Mouse (Mus musculus): ENCODE data around the gene Angptl6. TPM values are rescaled to one million over a fixed set of nuclear protein-coding genes. Genes with fewer than 3 reads are reported as not detected.

The Angptl6 gene
- polyA plus RNA-seq, 1 experiment from 2014 or later, result 4.4 TPM

DNA sequence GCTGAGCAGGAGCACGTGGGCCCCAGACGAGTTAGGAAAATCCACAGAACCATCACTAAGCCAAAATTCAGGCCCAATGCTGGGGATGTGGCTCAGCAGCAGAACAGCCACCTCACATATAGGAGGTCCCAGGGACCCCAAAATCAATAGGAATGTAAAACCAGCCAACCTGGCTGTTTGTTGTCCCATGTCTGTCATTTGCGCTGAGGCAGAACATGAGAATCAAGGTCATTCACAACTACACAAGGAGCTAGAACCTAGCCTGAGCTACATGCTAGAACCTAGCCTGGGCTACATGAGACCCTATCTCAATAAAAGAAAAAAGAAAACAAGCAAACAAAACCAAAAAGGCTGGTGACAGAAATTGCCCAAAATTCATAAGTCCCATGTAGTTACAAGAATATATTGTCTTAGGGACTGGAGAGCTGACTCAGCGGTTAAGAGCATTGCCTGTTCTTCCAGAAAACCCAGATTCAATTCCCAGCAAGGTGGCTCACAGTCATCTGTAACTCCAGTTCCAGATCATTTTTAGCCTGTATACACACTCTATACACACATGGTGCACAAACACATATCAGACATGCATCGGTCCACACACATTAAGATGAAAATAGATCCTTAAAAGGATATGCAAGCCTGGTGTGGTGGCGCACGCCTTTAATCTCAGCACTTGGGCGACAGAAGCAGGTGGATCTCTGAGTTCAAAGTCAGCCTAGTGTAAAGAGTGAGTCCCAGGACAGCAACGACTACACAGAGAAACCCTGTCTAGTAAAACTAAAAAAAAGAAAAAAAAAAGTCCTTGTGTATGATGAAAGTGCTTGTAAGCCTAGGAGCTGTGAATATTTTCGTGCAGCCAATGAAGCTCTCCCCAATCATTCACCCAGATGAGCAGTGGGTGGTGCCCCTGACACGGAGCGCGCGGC lies 2.1 kb downstream of the Angptl6 start:
- peaks cover 16% of the 10 kb centered on the region for H3K4me1 ChIP-seq
- no peaks in the 10 kb centered on the region for H3K36me3 ChIP-seq (replicated peaks)
- no peaks in the 10 kb centered on the region; the same call in 1 of the 2 replicates for H3K27me3 ChIP-seq (ENCODE audit: poor library complexity, severe bottlenecking)
- DNase-seq (ENCODE audit: extremely low spot score, low spot score), result no peak
- 0 out of 2 replicates have a peak, but pooled peaks cover 6% of the 10 kb centered on the region for H3K9me3 ChIP-seq
- peak overlapping the region; percentile 95 for H3K27ac ChIP-seq
- peak overlapping the region; percentile 59 for H3K4me3 ChIP-seq
- 37% methylated on average over 14 of the region's 14 CpGs for WGBS

DNA sequence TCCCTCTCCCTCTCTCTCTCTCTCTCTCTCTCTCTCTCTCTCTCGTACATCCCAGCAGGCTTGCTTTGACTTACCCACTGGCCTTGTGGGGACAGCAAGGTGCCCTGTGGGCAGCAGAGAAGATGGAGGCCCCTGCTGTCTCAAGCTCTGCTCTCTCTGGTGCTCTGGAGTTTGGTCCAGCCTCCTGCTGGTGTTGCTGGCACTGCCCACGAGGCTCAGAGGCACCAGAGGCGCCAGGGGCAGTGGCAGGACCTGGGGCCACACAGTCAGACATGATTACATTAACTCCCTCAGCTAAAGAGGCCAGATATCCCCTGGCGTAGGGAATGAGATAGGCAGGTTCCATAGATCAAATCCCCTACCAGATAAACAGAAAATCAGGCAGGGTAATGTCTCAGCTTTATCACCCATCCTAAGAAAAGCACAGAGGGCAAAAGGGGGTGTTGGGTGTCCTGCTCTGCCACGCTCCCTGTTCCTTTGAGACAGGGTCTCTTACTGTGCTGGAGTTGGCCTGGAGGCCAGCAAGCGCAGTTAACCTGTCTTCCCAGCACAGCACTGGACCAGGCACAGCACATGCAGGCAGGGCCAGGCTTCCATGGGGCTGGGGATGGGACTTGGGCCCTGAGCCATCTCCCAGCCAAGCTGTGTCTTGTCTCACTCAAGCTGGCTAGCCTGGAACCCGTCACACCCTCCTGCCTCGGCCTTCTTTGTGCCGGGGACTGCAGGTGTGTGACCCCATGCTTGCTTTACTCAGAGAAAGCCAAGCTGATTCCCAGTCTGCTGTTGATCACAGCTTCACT lies 3.0 kb downstream of the Angptl6 start:
- H3K4me1 ChIP-seq, result peaks cover 16% of the 10 kb centered on the region
- H3K4me3 ChIP-seq, result no peak overlapping the region
- DNase-seq (ENCODE audit: extremely low spot score, low spot score), result no peak
- H3K27me3 ChIP-seq (ENCODE audit: poor library complexity, severe bottlenecking), result no peaks in the 10 kb centered on the region; the same call in 1 of the 2 replicates
- 73% methylated on average over 9 of the region's 9 CpGs for WGBS
- H3K27ac ChIP-seq, result peak overlapping the region; percentile 56; the same call in 1 of the 2 replicates
- 0 out of 2 replicates have a peak, but pooled peaks cover 6% of the 10 kb centered on the region for H3K9me3 ChIP-seq
- H3K36me3 ChIP-seq (replicated peaks), result no peaks in the 10 kb centered on the region

DNA sequence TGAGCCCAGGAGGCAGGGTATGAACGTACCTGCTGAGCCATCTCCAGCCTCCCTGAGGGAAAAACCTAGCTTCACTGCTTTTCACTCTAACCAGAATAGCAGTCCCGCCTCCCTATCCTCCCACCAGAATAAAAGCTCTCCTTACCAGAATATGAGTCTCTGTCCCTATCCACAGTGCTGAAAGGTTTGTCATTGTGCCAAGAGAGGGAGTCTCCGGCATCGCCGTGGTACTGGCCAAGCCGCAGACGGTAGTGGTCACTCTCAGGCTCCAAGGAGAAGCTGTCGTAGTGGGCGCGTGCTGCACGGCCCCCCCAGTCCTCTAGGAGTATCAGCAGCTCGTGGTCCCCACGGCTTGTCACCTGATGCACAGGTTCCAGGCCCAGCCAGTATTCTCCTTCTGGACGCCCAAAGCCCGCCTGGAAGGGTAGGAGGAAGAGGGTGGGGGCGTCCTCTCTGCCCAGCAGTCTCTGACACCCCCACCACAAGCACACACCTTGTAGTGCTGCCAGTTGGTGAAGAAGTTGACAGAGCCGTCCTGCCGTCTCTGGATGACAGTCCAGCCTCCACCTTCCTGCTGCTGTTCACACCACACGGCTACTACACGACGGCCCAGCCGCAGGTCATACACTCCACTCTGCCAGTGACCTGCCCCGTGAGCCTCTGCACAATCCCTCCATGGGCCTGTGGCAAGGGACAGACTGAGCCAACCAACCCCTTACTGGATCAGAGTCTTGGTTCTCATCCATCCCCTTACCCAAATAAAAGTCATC lies 4.3 kb downstream of the Angptl6 start:
- no peak overlapping the region for H3K27ac ChIP-seq
- H3K27me3 ChIP-seq (ENCODE audit: poor library complexity, severe bottlenecking), result peaks cover 12% of the 10 kb centered on the region
- WGBS, result 71% methylated on average over 23 of the region's 23 CpGs
- H3K4me3 ChIP-seq, result no peak overlapping the region
- no peak for DNase-seq (ENCODE audit: extremely low spot score, low spot score)
- 0 out of 2 replicates have a peak, but pooled peaks cover 6% of the 10 kb centered on the region for H3K9me3 ChIP-seq
- no peaks in the 10 kb centered on the region for H3K36me3 ChIP-seq (replicated peaks)
- peaks cover 16% of the 10 kb centered on the region for H3K4me1 ChIP-seq

DNA sequence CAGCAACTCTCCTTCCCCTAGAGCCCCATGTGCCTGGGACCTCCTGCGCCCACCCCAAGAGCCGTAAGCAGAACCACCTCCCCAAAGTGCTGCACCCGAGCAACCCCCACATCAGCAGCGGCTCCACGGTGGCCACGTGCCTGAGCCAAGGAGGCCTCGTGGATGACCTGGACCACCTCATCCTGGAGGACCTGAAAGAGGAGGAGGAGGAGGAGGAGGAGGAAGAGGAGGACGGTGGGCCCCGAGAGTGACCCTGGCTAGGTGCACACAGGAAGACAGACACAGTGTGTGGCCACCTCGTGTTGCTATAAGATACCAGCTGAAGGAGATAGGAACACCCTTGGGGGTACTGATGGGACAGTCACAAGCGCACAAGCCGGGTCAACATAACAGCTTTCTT lies 6.0 kb downstream of the Angptl6 start:
- H3K27ac ChIP-seq, result no peak overlapping the region
- H3K9me3 ChIP-seq, result 0 out of 2 replicates have a peak, but pooled peaks cover 6% of the 10 kb centered on the region
- WGBS, result 94% methylated on average over 12 of the region's 12 CpGs
- H3K4me1 ChIP-seq, result peaks cover 17% of the 10 kb centered on the region
- H3K27me3 ChIP-seq (ENCODE audit: poor library complexity, severe bottlenecking), result peaks cover 29% of the 10 kb centered on the region
- no peak for DNase-seq (ENCODE audit: extremely low spot score, low spot score)
- H3K36me3 ChIP-seq (replicated peaks), result no peaks in the 10 kb centered on the region
- no peak overlapping the region for H3K4me3 ChIP-seq

DNA sequence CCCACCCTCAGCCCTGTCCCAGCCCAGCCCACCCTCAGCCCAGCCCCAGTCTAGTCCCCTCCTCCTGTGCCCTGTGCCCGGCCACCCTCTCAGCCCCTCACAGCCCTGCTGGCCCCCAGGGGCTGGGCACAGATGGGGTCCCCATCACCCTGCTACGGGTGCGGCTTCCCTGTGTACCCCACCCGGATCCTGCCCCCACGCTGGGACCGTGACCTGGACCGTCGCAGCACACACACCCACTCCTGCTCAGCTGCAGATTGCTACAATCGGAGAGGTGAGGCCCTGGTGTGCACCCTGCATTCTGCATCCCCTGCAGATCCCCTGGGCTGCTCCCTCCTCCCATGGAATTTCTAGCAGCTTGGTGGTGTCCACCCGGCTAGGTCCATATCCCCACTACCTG lies 6.5 kb downstream of the Angptl6 start:
- WGBS, result 88% methylated on average over 10 of the region's 10 CpGs
- H3K27me3 ChIP-seq (ENCODE audit: poor library complexity, severe bottlenecking), result peaks cover 35% of the 10 kb centered on the region
- H3K9me3 ChIP-seq, result 0 out of 2 replicates have a peak, but pooled peaks cover 2% of the 10 kb centered on the region
- DNase-seq (ENCODE audit: extremely low spot score, low spot score), result no peak
- H3K27ac ChIP-seq, result no peak overlapping the region
- no peaks in the 10 kb centered on the region for H3K36me3 ChIP-seq (replicated peaks)
- H3K4me1 ChIP-seq, result peaks cover 16% of the 10 kb centered on the region
- no peak overlapping the region for H3K4me3 ChIP-seq

DNA sequence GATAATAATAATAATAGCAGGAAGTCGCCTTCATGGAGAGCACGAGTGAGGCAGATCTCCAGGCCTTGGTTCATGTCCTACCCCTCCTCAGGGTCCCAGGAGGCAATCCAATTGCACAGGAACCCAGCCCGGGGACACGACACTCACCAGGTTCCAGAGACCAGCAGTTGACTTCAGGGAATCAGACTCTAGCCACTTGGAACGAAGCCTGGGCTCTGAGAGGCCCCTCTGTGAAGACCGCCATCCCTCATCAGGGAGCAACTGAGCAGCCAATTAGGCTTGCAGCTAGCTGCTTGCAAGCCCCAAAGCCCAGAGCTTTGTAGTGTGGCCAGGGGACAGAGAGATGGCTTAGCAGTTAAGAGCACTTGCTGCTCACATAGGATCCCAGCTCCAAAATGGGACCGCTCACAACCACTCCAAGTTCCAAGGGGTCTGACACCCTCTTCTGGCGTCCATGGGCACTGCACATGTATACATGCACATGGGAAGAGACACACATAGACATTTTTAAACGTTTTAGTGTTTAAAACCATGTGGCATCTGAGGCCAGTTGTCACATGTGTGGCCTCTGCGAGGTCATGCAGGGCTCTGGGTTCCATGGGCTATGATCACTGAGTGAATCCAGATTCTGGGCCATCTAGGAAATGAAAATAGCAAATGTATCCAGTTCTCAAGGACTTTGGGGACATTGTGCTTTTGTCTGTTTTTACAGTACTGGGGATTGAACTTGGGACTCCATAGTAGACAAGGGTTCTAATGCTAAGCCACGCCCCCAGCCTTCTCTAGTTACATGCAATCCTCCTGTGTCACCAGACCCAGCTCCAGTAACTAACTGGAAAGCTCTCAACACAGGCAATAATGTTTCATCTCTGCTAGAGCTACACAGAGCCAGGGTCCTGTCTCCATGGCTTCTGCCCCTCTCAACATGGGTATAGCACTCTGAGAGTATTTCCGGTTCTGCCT lies 9.0 kb downstream of the Angptl6 start:
- no peak overlapping the region for H3K4me3 ChIP-seq
- peaks cover 54% of the 10 kb centered on the region for H3K27me3 ChIP-seq (ENCODE audit: poor library complexity, severe bottlenecking)
- H3K4me1 ChIP-seq, result peaks cover 9% of the 10 kb centered on the region
- H3K9me3 ChIP-seq, result no peaks in the 10 kb centered on the region
- H3K27ac ChIP-seq, result no peak overlapping the region
- no peaks in the 10 kb centered on the region for H3K36me3 ChIP-seq (replicated peaks)
- DNase-seq (ENCODE audit: extremely low spot score, low spot score), result no peak
- WGBS, result 80% methylated on average over 12 of the region's 12 CpGs

DNA sequence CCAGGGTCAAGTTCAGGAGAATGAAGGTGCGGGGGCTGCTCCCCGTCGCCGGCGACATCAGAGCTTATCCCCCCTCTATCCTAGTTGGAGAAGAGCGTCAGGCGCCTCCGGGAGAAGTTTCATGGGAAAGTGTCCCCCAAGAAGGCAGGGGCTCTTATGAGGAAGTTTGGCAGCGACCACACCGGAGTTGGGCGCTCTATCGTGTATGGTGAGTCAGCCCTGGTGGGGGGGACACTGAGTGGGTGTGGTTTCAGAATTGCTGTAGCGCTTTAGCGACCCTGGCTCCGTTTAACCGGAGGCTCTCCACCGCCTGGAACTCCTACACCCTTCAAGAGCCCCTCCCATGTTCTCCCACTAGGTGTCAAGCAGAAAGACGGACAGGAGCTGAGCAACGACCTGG lies 10.3 kb downstream of the Angptl6 start:
- H3K27me3 ChIP-seq (ENCODE audit: poor library complexity, severe bottlenecking), result peaks cover 54% of the 10 kb centered on the region
- no peaks in the 10 kb centered on the region for H3K9me3 ChIP-seq
- H3K4me3 ChIP-seq, result peak overlapping the region; percentile 43
- WGBS, result 10% methylated on average over 19 of the region's 19 CpGs
- H3K27ac ChIP-seq, result no peak overlapping the region
- no peaks in the 10 kb centered on the region for H3K36me3 ChIP-seq (replicated peaks)
- no peak for DNase-seq (ENCODE audit: extremely low spot score, low spot score)
- H3K4me1 ChIP-seq, result peaks cover 9% of the 10 kb centered on the region

DNA sequence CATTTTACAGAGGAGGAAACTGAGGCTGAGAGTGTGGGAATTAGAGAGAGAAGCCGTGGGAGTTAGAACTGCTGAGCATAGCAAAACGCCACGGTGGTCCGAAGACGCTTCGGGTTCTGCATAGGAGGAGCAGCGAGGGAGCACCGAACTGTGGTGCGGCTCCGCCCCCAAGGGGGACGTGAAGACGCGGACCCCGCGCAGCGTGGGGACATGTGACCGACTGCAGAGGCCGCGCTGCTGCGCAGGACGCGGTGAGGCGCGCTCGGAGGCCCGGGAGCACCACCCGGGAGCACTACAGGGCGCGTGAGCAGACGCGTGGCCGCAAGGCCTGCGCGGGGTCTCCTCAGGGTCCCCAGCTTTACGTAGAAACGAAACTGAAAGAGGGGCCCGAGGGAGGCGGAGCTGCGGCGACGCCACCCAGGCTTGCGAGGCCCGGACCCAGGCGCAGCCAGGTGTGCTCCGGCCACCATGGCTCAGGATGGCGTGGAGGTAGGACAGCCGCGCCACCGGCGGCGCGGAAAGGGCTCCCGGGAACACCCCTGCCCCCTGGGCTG lies 11.0 kb downstream of the Angptl6 start, which contains the start of gene A230050P20Rik:
Gene A230050P20Rik (plus strand): TSS at position 195 of the 554 bp plus-strand sequence.
- peaks cover 54% of the 10 kb centered on the region for H3K27me3 ChIP-seq (ENCODE audit: poor library complexity, severe bottlenecking)
- H3K9me3 ChIP-seq, result no peaks in the 10 kb centered on the region
- H3K27ac ChIP-seq, result no peak within 1 kb of the TSS
- WGBS, result 11% methylated on average over 53 of the region's 53 CpGs
- H3K4me3 ChIP-seq, result peak within 1 kb of the TSS; percentile 43
- H3K36me3 ChIP-seq (replicated peaks), result no peaks in the 10 kb centered on the region
- peaks cover 9% of the 10 kb centered on the region for H3K4me1 ChIP-seq
- DNase-seq (ENCODE audit: extremely low spot score, low spot score), result no peak

DNA sequence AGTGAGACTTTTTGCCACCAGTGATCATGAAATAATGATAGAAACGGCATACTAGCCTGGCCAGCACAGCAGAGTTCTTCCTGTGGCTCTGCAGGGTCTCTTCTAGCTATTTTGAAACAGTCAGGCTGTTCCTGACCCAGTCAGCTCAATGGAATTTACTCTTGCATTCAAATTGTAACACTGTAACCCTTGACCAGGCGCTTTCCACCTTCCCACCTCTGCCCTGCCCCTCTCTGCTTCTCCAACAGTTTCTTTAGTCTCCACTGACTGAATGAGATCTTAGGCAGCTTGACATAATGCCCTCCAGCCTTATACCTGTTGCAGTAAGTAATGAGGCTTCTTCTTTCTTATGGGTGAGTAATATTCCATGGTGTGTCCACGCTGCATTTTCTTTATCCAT lies 12.6 kb downstream of the Angptl6 start:
- Histone ChIP-seq H3K9me3 (no peaks in the 10 kb centered on the region), H3K27ac (no peak overlapping the region), H3K36me3 (replicated peaks) (no peaks in the 10 kb centered on the region), H3K4me1 (peaks cover 9% of the 10 kb centered on the region), H3K4me3 (no peak overlapping the region), H3K27me3 (ENCODE audit: poor library complexity, severe bottlenecking) (peaks cover 54% of the 10 kb centered on the region)
- no peak for DNase-seq (ENCODE audit: extremely low spot score, low spot score)
- 64% methylated on average over 3 of the region's 3 CpGs for WGBS

DNA sequence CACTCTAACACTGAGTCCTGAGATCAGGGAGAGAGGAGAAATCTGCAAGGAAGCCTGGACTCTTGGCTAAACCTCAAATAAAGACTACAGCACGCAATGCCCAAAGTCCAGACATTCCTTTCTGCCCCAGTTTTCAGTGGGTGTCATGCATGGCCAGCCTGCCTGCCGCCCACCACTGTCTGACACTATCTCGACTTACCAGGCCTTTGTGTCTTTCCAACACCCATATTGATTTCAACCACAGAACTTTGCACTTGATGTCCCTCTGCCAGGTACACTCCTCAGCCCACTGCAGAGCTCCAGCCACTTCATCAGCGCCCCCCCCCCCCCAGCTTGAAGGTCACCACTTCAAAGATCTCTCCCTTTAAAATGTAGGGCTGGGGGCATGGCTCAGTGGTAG lies 17.3 kb downstream of the Angptl6 start:
- no peaks in the 10 kb centered on the region for H3K9me3 ChIP-seq
- no peak overlapping the region for H3K27ac ChIP-seq
- DNase-seq (ENCODE audit: extremely low spot score, low spot score), result no peak
- H3K36me3 ChIP-seq (replicated peaks), result no peaks in the 10 kb centered on the region
- no peak overlapping the region for H3K4me3 ChIP-seq
- peaks cover 12% of the 10 kb centered on the region for H3K27me3 ChIP-seq (ENCODE audit: poor library complexity, severe bottlenecking)
- H3K4me1 ChIP-seq, result no peaks in the 10 kb centered on the region
- WGBS, result 59% methylated on average over 4 of the region's 4 CpGs

DNA sequence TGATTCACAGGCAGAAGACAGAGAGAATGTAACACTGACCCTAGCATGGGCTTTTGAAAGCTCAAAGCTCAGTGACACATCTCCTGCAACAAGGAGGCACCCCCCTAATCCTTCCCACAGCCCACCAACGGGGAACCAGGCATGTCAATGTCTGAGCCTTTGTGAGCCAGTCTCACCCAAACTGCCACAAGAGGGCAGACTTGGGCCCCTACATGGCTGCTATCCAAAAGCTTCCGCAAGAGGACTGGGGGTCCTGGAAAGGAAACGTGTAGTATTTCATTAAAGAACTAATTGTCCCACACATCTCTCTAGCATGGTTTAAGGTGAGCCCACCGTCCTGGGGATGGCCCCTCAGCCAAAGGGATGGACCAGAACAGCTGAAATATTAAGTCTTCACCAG lies 17.7 kb downstream of the Angptl6 start:
- Histone ChIP-seq H3K27ac (no peak overlapping the region), H3K4me1 (no peaks in the 10 kb centered on the region), H3K9me3 (no peaks in the 10 kb centered on the region), H3K4me3 (no peak overlapping the region), H3K27me3 (ENCODE audit: poor library complexity, severe bottlenecking) (peaks cover 8% of the 10 kb centered on the region), H3K36me3 (replicated peaks) (no peaks in the 10 kb centered on the region)
- peak; percentile 43 for DNase-seq (ENCODE audit: extremely low spot score, low spot score)
- WGBS, result 17% methylated on average over 4 of the region's 4 CpGs

Data from forebrain, embryonic 10.5 days (tissue).